Mouse (Mus musculus) kidney, adult 10 weeks (tissue): ENCODE measurements around the gene Xlr. TPM values are rescaled to one million over a fixed set of nuclear protein-coding genes. Genes with fewer than 3 reads are reported as not detected.

Source experiments
- polyA plus RNA-seq: library from polyadenylated mRNA; stranded (reverse); fragments of 350-450 nt; fragmentation: Illumina TruSeq; extraction: RNeasy Lipid Tissue Mini Kit (QIAGEN cat#74804); gene quantifications from one replicate; pipeline ENCODE4 v1.2.3, GENCODE M21; 2014; ENCODE audit warnings: low read depth, low replicate concordance

Xlr gene
- 4.2 TPM for polyA plus RNA-seq

DNA sequence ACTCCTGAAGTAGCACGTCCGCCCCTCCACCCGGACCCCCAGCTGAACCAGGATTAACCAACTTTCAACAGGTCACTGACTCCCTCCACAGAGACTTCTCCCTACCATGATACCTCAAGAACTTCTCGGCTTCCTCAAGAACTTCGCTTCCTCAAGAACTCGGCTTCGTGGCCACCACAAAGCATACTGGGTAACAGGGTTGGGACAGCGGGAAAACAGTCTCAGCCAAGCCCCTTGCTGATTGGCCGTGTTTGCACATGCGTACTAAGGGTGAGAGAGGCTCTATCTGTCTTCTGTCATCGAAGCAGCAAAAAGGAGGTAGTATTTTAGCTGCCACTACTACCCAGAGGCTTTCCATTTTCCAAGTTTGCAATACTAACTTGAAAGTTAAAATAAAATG, at the start of gene Xlr:
Gene Xlr, minus strand, starts transcription at position 188 of the 400 bp plus-strand sequence.

DNA sequence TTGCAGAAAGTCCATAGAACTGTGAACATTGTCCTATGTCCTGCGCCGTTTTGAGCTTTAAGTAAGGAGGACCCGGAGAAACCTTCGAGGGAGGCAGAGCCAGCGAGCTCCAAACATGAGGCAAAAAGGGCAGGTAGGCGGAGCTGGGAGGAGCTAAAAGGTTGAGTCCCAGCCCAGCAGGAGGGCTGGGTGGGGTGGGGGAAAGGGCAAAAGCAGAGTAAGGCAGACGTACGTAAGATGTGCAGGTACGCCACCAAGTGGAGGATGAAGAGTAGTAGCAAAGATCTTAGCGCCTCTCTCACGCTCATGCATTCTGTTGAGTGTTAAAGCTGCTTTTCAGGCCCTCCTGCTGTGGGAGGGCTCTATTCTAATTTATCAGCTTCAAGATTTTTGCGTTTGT, 21.2 kb downstream of the Xlr start, which contains the start of gene Zfp36l3:
Gene Zfp36l3, minus strand, starts transcription at position 119 of the 400 bp plus-strand sequence.

DNA sequence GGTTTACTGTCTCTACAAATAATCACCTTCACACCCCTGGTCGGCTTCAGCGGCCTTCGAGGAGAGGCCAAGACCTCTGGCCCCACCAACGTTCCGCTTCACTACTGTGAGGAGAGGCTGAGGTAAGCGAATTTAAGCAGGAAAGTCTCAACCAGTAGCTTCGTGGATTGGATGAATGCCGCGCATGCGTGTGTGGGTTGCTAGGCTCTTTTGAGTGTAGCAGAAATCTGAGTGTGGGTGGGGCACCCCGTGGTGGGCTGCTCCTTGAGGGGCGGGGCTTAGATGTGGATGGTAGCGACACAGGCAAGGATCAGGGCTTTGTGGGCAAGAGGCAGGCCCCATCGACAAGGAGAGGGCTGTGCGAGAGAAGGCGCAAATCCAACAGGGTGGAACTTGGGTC, 39.8 kb downstream of the Xlr start, which contains the start of gene 1700013H16Rik:
Gene 1700013H16Rik, minus strand, starts transcription at position 96 of the 400 bp plus-strand sequence.

Other genes starting within 250 kb of the Xlr start
- not detected for gene Rtl8c, start 189.7 kb downstream of the Xlr start, polyA plus RNA-seq
- gene Gm14597, start 188.7 kb downstream of the Xlr start, polyA plus RNA-seq = not detected
- gene Rtl8a, start 154.0 kb downstream of the Xlr start, polyA plus RNA-seq = 6.9 TPM
- gene Rtl8b, start 127.3 kb downstream of the Xlr start, polyA plus RNA-seq = 4.0 TPM
- gene 4930502E18Rik, start 72.9 kb downstream of the Xlr start, polyA plus RNA-seq = 0.73 TPM
- gene 1700013H16Rik, start 39.9 kb downstream of the Xlr start, polyA plus RNA-seq = not detected
- not detected for gene Zfp36l3, start 21.3 kb downstream of the Xlr start, polyA plus RNA-seq